Mouse (Mus musculus) olfactory bulb, adult 2 months (tissue): Measurements from ENCODE around the gene Tppp3.

Experiments
- CTCF ChIP-seq: fragments of 200-500 bp; IDR thresholded peaks from 2 replicates; pipeline ENCODE4 v1.5.1; 2012; ENCODE audit warnings: low read depth, mild to moderate bottlenecking, low read length, moderate library complexity; ENCODE audit not compliant: insufficient read depth
- POLR2A ChIP-seq: fragments of 200-500 bp; IDR thresholded peaks from 2 replicates; pipeline ENCODE4 v1.6.1; 2012; ENCODE audit warnings: mild to moderate bottlenecking, low read depth, low read length, moderate library complexity; ENCODE audit not compliant: insufficient read depth

GRCm38 (mm10) chr8:105508758-105509157 lies 37.4 kb upstream of the Tppp3 start:
- TF ChIP-seq POLR2A (no peak), CTCF (no peak)
